Mouse (Mus musculus) liver, postnatal 0 days (tissue): ENCODE data around the gene Rorb.

Source experiments
- CTCF ChIP-seq: sonication (generic); IDR thresholded peaks from 2 replicates; pipeline ENCODE4 v1.5.1; 2016; ENCODE audit warnings: antibody characterized with exemption, low read depth
- EP300 ChIP-seq: IDR thresholded peaks from 2 replicates; pipeline ENCODE4 v1.6.1; 2016; ENCODE audit warnings: antibody characterized with exemption, low read depth, mild to moderate bottlenecking

GRCm38 (mm10) chr19:19074756-19075155, 36.2 kb downstream of the Rorb start:
- TF ChIP-seq CTCF, result no peak
- no peak for TF ChIP-seq EP300
